Mouse (Mus musculus) stomach, postnatal 0 days (tissue): ENCODE results near the gene Rbm48.

Source experiments
- CTCF ChIP-seq: IDR thresholded peaks from 2 replicates; pipeline ENCODE4 v1.5.1; 2016; ENCODE audit warnings: antibody characterized with exemption, low read depth, mild to moderate bottlenecking, moderate library complexity
- EP300 ChIP-seq: optimal IDR thresholded peaks from 2 replicates; pipeline ENCODE3; 2016; ENCODE audit warnings: antibody characterized with exemption

- TF ChIP-seq CTCF (no peak), EP300 (no peak)
Measured at GRCm38 (mm10) chr5:3607114-3607513, 10.7 kb upstream of the Rbm48 start.
